Mouse (Mus musculus) T-cell, adult 2 months (primary cell): ENCODE measurements around the gene Creg2.
A peak's percentile ranks its signal among the peaks of the same experiment; 100 is the strongest.

Experiments used
- DNase-seq: peaks from one replicate; pipeline ENCODE4 v3.0.0; 2022; ENCODE audit warnings: low spot score

Creg2 gene

GRCm38 (mm10) chr1:39650435-39651240 lies 636 bp downstream of the Creg2 start:
- DNase-seq, result peak; percentile 2

- DNase-seq, result no peak
Measured at GRCm38 (mm10) chr1:39649691-39650434, 1.4 kb downstream of the Creg2 start.

- DNase-seq, result no peak
Measured at GRCm38 (mm10) chr1:39648584-39648983, 2.7 kb downstream of the Creg2 start.

- DNase-seq, result no peak
Measured at GRCm38 (mm10) chr1:39645905-39646759, 5.1 kb downstream of the Creg2 start.

- DNase-seq, result no peak
Measured at GRCm38 (mm10) chr1:39644333-39644732, 6.9 kb downstream of the Creg2 start.

- no peak for DNase-seq
Measured at GRCm38 (mm10) chr1:39641667-39642066, 9.6 kb downstream of the Creg2 start.

GRCm38 (mm10) chr1:39637139-39637538 lies 14.1 kb downstream of the Creg2 start:
- DNase-seq, result no peak

GRCm38 (mm10) chr1:39636660-39637059 lies 14.6 kb downstream of the Creg2 start:
- DNase-seq, result no peak

- DNase-seq, result no peak
Measured at GRCm38 (mm10) chr1:39636196-39636595, 15.1 kb downstream of the Creg2 start.

GRCm38 (mm10) chr1:39628606-39629005 lies 22.7 kb downstream of the Creg2 start:
- no peak for DNase-seq

GRCm38 (mm10) chr1:39625491-39625890 lies 25.8 kb downstream of the Creg2 start:
- no peak for DNase-seq

GRCm38 (mm10) chr1:39623729-39624128 lies 27.5 kb downstream of the Creg2 start:
- DNase-seq, result no peak

GRCm38 (mm10) chr1:39623106-39623505 lies 28.2 kb downstream of the Creg2 start:
- no peak for DNase-seq

- DNase-seq, result no peak
Measured at GRCm38 (mm10) chr1:39618524-39618923, 32.8 kb downstream of the Creg2 start.

- DNase-seq, result no peak
Measured at GRCm38 (mm10) chr1:39615526-39615925, 35.7 kb downstream of the Creg2 start.

- DNase-seq, result peak; percentile 42
Measured at GRCm38 (mm10) chr1:39614462-39615279, 36.6 kb downstream of the Creg2 start.

GRCm38 (mm10) chr1:39613061-39613460 lies 38.2 kb downstream of the Creg2 start:
- no peak for DNase-seq

GRCm38 (mm10) chr1:39612491-39612890 lies 38.8 kb downstream of the Creg2 start:
- DNase-seq, result no peak

- DNase-seq, result no peak
Measured at GRCm38 (mm10) chr1:39608534-39608933, 42.7 kb downstream of the Creg2 start.

GRCm38 (mm10) chr1:39602477-39602876 lies 48.8 kb downstream of the Creg2 start:
- DNase-seq, result no peak

GRCm38 (mm10) chr1:39598726-39599125 lies 52.5 kb downstream of the Creg2 start:
- DNase-seq, result no peak
